Mouse (Mus musculus): ENCODE measurements at regions not wholly inside any gene's neighbourhood (a gene's known extent, or its start where the extent isn't known, plus 50 kb on each side); places are given as distances from the start of the nearest gene placed in this dataset.

- DNase-seq (ENCODE audit: low spot score), result no peak
Observed at GRCm38 (mm10) chr16:29959939-29960637, 104.1 kb upstream of the Hes1 start.

GRCm38 (mm10) chr16:29963284-29963683, 100.9 kb upstream of the Hes1 start:
- no peak for DNase-seq (ENCODE audit: low spot score)

- DNase-seq (ENCODE audit: low spot score), result no peak
Observed at GRCm38 (mm10) chr16:29964563-29964962, 99.6 kb upstream of the Hes1 start.

GRCm38 (mm10) chr16:29968743-29969142, 95.4 kb upstream of the Hes1 start:
- no peak for DNase-seq (ENCODE audit: low spot score)

GRCm38 (mm10) chr16:29972741-29973141, 91.4 kb upstream of the Hes1 start:
- DNase-seq (ENCODE audit: low spot score), result no peak

- no peak for DNase-seq (ENCODE audit: low spot score)
Observed at GRCm38 (mm10) chr16:29973250-29973649, 90.9 kb upstream of the Hes1 start.

GRCm38 (mm10) chr16:29975800-29976199, 88.4 kb upstream of the Hes1 start:
- no peak for DNase-seq (ENCODE audit: low spot score)

- DNase-seq (ENCODE audit: low spot score), result no peak
Observed at GRCm38 (mm10) chr16:29977011-29977410, 87.2 kb upstream of the Hes1 start.

GRCm38 (mm10) chr16:29977711-29978110, 86.5 kb upstream of the Hes1 start:
- DNase-seq (ENCODE audit: low spot score), result no peak

GRCm38 (mm10) chr16:29979066-29979465, 85.1 kb upstream of the Hes1 start:
- no peak for DNase-seq (ENCODE audit: low spot score)

GRCm38 (mm10) chr16:29981543-29981942, 82.6 kb upstream of the Hes1 start:
- no peak for DNase-seq (ENCODE audit: low spot score)

GRCm38 (mm10) chr16:29982224-29982785, 81.9 kb upstream of the Hes1 start:
- DNase-seq (ENCODE audit: low spot score), result no peak

GRCm38 (mm10) chr16:29983161-29983560, 81.0 kb upstream of the Hes1 start:
- DNase-seq (ENCODE audit: low spot score), result no peak

GRCm38 (mm10) chr16:29985126-29985931, 78.9 kb upstream of the Hes1 start:
- no peak for DNase-seq (ENCODE audit: low spot score)

GRCm38 (mm10) chr16:29987595-29987994, 76.6 kb upstream of the Hes1 start:
- DNase-seq (ENCODE audit: low spot score), result no peak

- no peak for DNase-seq (ENCODE audit: low spot score)
Observed at GRCm38 (mm10) chr16:29987999-29988398, 76.2 kb upstream of the Hes1 start.

- DNase-seq (ENCODE audit: low spot score), result no peak
Observed at GRCm38 (mm10) chr16:29989308-29989707, 74.9 kb upstream of the Hes1 start.

GRCm38 (mm10) chr16:29990393-29990792, 73.8 kb upstream of the Hes1 start:
- no peak for DNase-seq (ENCODE audit: low spot score)

GRCm38 (mm10) chr16:29990795-29991587, 73.2 kb upstream of the Hes1 start:
- no peak for DNase-seq (ENCODE audit: low spot score)

GRCm38 (mm10) chr16:29991876-29992380, 72.3 kb upstream of the Hes1 start:
- no peak for DNase-seq (ENCODE audit: low spot score)

- DNase-seq (ENCODE audit: low spot score), result no peak
Observed at GRCm38 (mm10) chr16:29993111-29993510, 71.1 kb upstream of the Hes1 start.

GRCm38 (mm10) chr16:29993535-29993934, 70.6 kb upstream of the Hes1 start:
- no peak for DNase-seq (ENCODE audit: low spot score)
